Mouse (Mus musculus): ENCODE measurements around the gene Sod1. TPM values are rescaled to one million over a fixed set of nuclear protein-coding genes. Genes with fewer than 3 reads are reported as not detected.
A peak's percentile ranks its signal among the peaks of the same experiment; 100 is the strongest.

The Sod1 gene
- polyA plus RNA-seq, 1 experiment = 913 TPM

DNA sequence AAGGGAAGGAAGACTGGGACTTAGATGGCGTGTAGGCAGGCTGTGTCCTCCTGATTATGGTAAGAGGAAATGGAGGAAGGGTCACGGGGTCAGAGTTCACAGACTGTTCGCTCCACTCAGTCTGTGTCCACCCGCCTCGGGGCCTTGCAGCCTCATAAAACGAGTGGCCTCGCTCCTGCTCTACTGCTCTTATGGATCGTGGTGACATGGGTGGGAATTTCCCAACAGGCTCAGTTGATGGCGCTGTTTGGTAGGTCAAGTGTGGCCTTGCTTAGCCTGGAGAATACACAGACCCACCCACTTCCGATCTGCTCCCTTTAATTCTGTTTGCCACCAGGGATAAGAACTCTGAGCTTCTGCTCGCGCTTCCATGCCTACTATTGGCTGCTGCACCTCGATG, 33.1 kb upstream of the Sod1 start:
- Histone ChIP-seq H3K4me3 (replicated peaks) (peak overlapping the region; percentile 83), H3K27me3 (replicated peaks) (no peaks in the 10 kb centered on the region), H3K36me3 (replicated peaks; ENCODE audit: low read length) (no peaks in the 10 kb centered on the region), H3K9me3 (no peaks in the 10 kb centered on the region), H3K4me1 (peaks cover 64% of the 10 kb centered on the region)
- no peak for TF ChIP-seq GATA1 (IDR thresholded peaks at IDR 0.05; ENCODE audit: borderline replicate concordance, low read length)
- no peak for TF ChIP-seq FLI1 (IDR thresholded peaks at IDR 0.05; ENCODE audit: low read length)

DNA sequence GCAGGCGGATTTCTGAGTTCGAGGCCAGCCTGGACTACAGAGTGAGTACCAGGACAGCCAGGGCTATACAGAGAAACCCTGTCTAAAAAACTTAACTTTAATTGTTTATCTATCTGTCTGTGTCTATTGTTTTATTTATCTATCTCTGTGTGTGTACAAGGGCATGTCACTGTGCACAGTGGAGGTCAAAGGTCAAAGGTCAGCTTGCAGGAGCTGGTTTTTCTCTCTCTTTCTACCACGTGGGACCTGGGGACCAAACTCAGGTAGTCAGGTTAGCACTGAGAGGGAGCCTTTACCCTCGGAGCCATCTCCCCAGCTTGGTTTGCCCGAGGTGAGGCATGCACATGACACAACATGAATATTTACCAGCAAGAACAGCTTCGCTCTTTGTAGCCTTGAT, 29.3 kb upstream of the Sod1 start:
- Histone ChIP-seq H3K4me3 (replicated peaks) (no peak overlapping the region), H3K36me3 (replicated peaks; ENCODE audit: low read length) (no peaks in the 10 kb centered on the region), H3K27me3 (replicated peaks) (no peaks in the 10 kb centered on the region), H3K4me1 (peaks cover 58% of the 10 kb centered on the region), H3K9me3 (no peaks in the 10 kb centered on the region)
- TF ChIP-seq FLI1 (IDR thresholded peaks at IDR 0.05; ENCODE audit: low read length) = no peak
- TF ChIP-seq GATA1 (IDR thresholded peaks at IDR 0.05; ENCODE audit: borderline replicate concordance, low read length) = no peak

DNA sequence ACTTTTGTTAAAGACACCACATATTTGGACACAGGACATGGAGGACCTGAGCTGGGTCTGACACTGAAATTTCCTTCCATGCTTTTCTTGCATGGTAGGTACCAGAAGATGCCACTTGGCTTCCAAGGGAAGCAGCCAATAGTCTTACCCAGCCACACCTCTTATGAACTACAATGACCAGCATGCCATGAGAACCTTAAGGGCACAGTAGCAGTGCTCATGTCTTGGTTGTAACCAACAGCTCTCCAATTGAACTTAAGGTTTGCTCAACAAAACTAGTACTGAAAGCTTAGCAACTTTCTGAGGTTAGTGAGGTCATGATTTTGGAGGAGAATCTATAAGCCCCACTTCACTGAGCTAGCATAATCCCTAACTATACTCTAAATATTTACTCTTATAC, 26.8 kb upstream of the Sod1 start:
- no peaks in the 10 kb centered on the region for H3K27me3 ChIP-seq (replicated peaks)
- H3K9me3 ChIP-seq = no peaks in the 10 kb centered on the region
- H3K4me1 ChIP-seq = peaks cover 64% of the 10 kb centered on the region
- TF ChIP-seq GATA1 (IDR thresholded peaks at IDR 0.05; ENCODE audit: borderline replicate concordance, low read length) (no peak), FLI1 (IDR thresholded peaks at IDR 0.05; ENCODE audit: low read length) (no peak)
- H3K36me3 ChIP-seq (replicated peaks; ENCODE audit: low read length) = no peaks in the 10 kb centered on the region
- H3K4me3 ChIP-seq (replicated peaks) = no peak overlapping the region

DNA sequence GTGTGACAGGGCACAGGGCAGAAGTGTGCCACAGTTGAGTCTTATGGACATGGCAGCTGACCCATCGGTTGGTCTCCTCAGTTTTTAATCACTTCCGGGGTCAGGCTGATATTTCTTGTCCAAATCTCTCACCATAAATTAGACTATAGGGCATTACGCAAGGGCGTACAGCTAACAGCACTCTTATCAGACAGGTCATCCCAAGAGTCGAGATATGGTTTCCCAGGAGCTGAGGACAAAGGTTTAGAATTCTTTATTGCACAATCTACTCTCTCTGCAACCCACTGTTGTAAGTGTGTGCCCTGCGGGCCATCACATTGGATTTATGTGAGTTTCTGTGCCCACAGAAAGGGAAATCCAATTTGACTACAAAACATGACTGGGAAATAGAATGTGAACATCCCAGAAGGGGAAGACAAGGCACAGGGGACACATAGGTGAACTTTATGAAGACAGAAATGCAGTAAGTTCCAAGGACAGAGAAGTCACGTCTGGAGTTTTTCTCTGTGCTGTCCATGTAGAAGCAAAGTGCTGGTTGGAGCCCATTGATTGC, 23.8 kb upstream of the Sod1 start:
- Histone ChIP-seq H3K4me3 (replicated peaks) (peak overlapping the region; percentile 94), H3K36me3 (replicated peaks; ENCODE audit: low read length) (no peaks in the 10 kb centered on the region), H3K9me3 (no peaks in the 10 kb centered on the region), H3K4me1 (peaks cover 84% of the 10 kb centered on the region), H3K27me3 (replicated peaks) (no peaks in the 10 kb centered on the region)
- TF ChIP-seq GATA1 (IDR thresholded peaks at IDR 0.05; ENCODE audit: borderline replicate concordance, low read length) (no peak), FLI1 (IDR thresholded peaks at IDR 0.05; ENCODE audit: low read length) (no peak)

DNA sequence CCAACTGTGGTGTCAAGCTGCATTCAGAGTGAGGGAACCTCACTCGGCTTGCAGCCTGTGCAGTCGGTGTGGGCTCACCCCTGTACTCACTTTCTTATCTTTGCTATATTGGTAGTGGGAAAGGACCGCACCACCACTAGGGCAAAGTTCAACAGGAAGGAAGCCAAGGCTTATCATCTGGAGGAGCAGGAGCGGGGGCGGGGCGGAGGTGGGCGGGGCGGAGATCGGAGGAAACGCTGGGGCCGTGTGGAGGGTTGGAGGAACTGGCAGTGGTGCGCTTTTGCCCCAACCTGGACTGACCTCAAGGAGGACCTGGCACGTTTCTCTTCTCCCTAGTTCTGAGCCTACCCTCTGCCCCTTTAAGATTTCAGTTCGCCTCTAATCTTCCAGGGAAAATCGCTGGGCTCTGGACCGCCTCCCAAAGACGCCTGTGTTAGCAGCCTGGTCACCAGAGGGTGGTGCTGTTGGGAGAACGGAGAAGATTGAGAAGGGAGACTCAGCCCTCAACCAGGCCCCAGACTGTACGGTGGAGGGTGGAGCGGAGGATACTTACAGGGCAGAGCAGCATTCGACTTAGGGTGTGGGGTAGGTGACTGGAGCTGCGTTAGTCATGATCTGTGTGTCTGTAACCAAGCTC, 23.1 kb upstream of the Sod1 start:
- H3K4me1 ChIP-seq = peaks cover 84% of the 10 kb centered on the region
- TF ChIP-seq FLI1 (IDR thresholded peaks at IDR 0.05; ENCODE audit: low read length) (0 out of 2 replicates have a peak, but pooled peaks have one; percentile 8), GATA1 (IDR thresholded peaks at IDR 0.05; ENCODE audit: borderline replicate concordance, low read length) (peak; percentile 64; the same call in 2 of the 3 replicates)
- H3K9me3 ChIP-seq = no peaks in the 10 kb centered on the region
- no peaks in the 10 kb centered on the region for H3K36me3 ChIP-seq (replicated peaks; ENCODE audit: low read length)
- H3K4me3 ChIP-seq (replicated peaks) = peak overlapping the region; percentile 94
- no peaks in the 10 kb centered on the region for H3K27me3 ChIP-seq (replicated peaks)

DNA sequence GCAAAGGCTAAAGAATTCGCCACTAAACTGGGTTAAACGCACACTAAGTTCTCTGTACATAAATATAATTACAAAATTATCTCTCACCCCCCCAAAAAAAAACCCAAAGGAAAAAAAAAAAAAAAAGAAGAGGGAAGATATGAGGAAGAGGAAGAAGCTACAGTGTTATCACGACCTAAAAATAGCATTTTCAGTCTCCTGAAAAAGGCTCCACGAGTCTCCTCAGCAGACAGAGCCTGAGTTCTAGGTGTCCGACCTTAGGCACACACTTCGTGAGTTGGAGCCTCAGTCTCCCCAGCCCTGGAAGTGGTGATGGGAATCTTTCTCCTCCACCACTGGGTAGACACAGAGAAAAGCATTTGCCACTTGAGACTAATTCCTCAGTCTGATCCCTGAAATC, 21.9 kb upstream of the Sod1 start:
- H3K36me3 ChIP-seq (replicated peaks; ENCODE audit: low read length) = no peaks in the 10 kb centered on the region
- H3K4me1 ChIP-seq = peaks cover 92% of the 10 kb centered on the region
- no peaks in the 10 kb centered on the region for H3K9me3 ChIP-seq
- no peak for TF ChIP-seq FLI1 (IDR thresholded peaks at IDR 0.05; ENCODE audit: low read length)
- TF ChIP-seq GATA1 (IDR thresholded peaks at IDR 0.05; ENCODE audit: borderline replicate concordance, low read length) = no peak
- peak overlapping the region; percentile 80 for H3K4me3 ChIP-seq (replicated peaks)
- no peaks in the 10 kb centered on the region for H3K27me3 ChIP-seq (replicated peaks)

DNA sequence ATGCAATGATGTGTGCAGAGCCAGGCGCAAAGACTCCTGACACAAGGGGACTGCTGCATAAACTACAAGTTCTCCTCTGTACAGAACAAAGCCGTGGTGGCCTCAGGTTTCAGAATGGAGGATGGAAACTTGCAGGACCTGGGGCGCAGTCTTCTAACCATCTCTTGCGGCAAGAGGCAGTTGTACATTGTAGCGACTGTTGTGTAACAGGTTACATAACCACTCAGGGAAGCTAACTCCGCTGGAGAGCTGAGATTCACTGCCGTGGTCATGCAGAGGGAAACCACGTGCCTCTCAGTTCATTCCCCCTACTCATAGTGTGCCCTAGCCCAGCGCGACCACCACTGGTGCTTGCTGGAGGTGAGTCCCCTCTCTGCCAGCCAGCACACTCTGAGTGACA, 21.4 kb upstream of the Sod1 start:
- Histone ChIP-seq H3K4me3 (replicated peaks) (peak overlapping the region; percentile 80), H3K27me3 (replicated peaks) (no peaks in the 10 kb centered on the region), H3K36me3 (replicated peaks; ENCODE audit: low read length) (no peaks in the 10 kb centered on the region), H3K9me3 (no peaks in the 10 kb centered on the region), H3K4me1 (peaks cover 93% of the 10 kb centered on the region)
- no peak for TF ChIP-seq GATA1 (IDR thresholded peaks at IDR 0.05; ENCODE audit: borderline replicate concordance, low read length)
- TF ChIP-seq FLI1 (IDR thresholded peaks at IDR 0.05; ENCODE audit: low read length) = no peak

DNA sequence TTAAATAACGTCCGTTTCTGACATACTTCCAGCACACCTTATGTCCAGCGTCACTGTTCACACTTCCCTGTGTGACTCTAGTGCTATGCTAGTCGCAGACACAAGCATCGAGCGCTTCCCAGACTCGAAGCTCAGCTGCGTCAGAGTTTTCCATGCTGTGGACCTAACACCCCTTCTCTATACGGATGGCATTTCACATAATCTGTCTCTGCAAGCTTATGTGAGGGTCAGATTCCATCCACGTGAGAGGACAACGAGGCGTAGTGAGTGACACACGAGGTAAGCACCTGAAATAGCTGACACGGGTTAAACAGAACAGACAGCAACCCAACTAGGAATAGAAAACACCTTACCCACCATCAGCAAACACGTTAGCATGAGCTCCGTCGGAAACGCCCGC, 18.4 kb upstream of the Sod1 start:
- Histone ChIP-seq H3K4me1 (peaks cover 87% of the 10 kb centered on the region), H3K4me3 (replicated peaks) (peak overlapping the region; percentile 28), H3K27me3 (replicated peaks) (no peaks in the 10 kb centered on the region), H3K36me3 (replicated peaks; ENCODE audit: low read length) (no peaks in the 10 kb centered on the region), H3K9me3 (no peaks in the 10 kb centered on the region)
- TF ChIP-seq GATA1 (IDR thresholded peaks at IDR 0.05; ENCODE audit: borderline replicate concordance, low read length) (no peak), FLI1 (IDR thresholded peaks at IDR 0.05; ENCODE audit: low read length) (no peak)

GRCm38 (mm10) chr16:90203226-90203962, 17.2 kb upstream of the Sod1 start:
- Histone ChIP-seq H3K4me1 (peaks cover 82% of the 10 kb centered on the region), H3K4me3 (replicated peaks) (no peak overlapping the region), H3K27me3 (replicated peaks) (no peaks in the 10 kb centered on the region), H3K9me3 (no peaks in the 10 kb centered on the region), H3K36me3 (replicated peaks; ENCODE audit: low read length) (no peaks in the 10 kb centered on the region)
- TF ChIP-seq GATA1 (IDR thresholded peaks at IDR 0.05; ENCODE audit: borderline replicate concordance, low read length) (no peak), FLI1 (IDR thresholded peaks at IDR 0.05; ENCODE audit: low read length) (no peak)

GRCm38 (mm10) chr16:90204868-90205267, 15.7 kb upstream of the Sod1 start:
- Histone ChIP-seq H3K4me3 (replicated peaks) (no peak overlapping the region), H3K4me1 (peaks cover 76% of the 10 kb centered on the region), H3K9me3 (no peaks in the 10 kb centered on the region), H3K36me3 (replicated peaks; ENCODE audit: low read length) (no peaks in the 10 kb centered on the region), H3K27me3 (replicated peaks) (no peaks in the 10 kb centered on the region)
- TF ChIP-seq FLI1 (IDR thresholded peaks at IDR 0.05; ENCODE audit: low read length) = no peak
- no peak for TF ChIP-seq GATA1 (IDR thresholded peaks at IDR 0.05; ENCODE audit: borderline replicate concordance, low read length)

Data from megakaryocyte, embryonic 14.5 days (primary cell).